Mouse (Mus musculus): ENCODE results near the gene Spint2. TPM values are rescaled to one million over a fixed set of nuclear protein-coding genes. Genes with fewer than 3 reads are reported as not detected.

The Spint2 gene
- total and polyA plus RNA-seq, 3 experiments, result 4.1 to 29.1 TPM; not detected in 1

GRCm38 (mm10) chr7:29314844-29315628 is 33.3 kb upstream of the Spint2 start:
- peaks cover 2 to 19% of the 10 kb centered on the region in 2 experiments; a peak in 2 of 4 replicates for H3K4me1 ChIP-seq (ENCODE audit: control insufficient read depth in 1 of 2, insufficient read depth in 2 of 2)
- H3K27ac ChIP-seq (ENCODE audit: insufficient read depth, low read depth), result no peak overlapping the region
- no peak overlapping the region for H3K4me2 ChIP-seq (ENCODE audit: insufficient read depth, low read depth, poor library complexity, severe bottlenecking)
- in situ Hi-C loops (cut with MboI; ENCODE audit: low pct_ligation_motif_present, low pct_unique_long_range_greater_than_20kb, low sequenced_read_pairs), result no loop called here
- no peak for TF ChIP-seq CTCF (conservative IDR thresholded peaks at IDR 0.05 in 1 of 2, IDR thresholded peaks at IDR 0.05 in 1 of 2; ENCODE audit: low read depth in 2 of 2, low read length in 2 of 2)
- no peak for TF ChIP-seq GABPA (IDR thresholded peaks at IDR 0.05; ENCODE audit: insufficient replicate concordance, low read depth, low read length)
- no peak for TF ChIP-seq MAZ (IDR thresholded peaks at IDR 0.05; ENCODE audit: low read depth, low read length)
- TF ChIP-seq PAX5 (IDR thresholded peaks at IDR 0.05; ENCODE audit: low read length), result no peak
- TF ChIP-seq ELF1 (IDR thresholded peaks at IDR 0.05; ENCODE audit: low read depth, low read length), result no peak
- no peak for TF ChIP-seq KAT2A (IDR thresholded peaks at IDR 0.05; ENCODE audit: insufficient replicate concordance, low read length)
- no peak for TF ChIP-seq ZMIZ1 (IDR thresholded peaks at IDR 0.05; ENCODE audit: low read depth, low read length)
- TF ChIP-seq ZC3H11A (IDR thresholded peaks at IDR 0.05; ENCODE audit: low read depth, low read length), result no peak
- TF ChIP-seq MXI1 (IDR thresholded peaks at IDR 0.05; ENCODE audit: low read depth, low read length), result no peak
- TF ChIP-seq SMC3 (IDR thresholded peaks at IDR 0.05; ENCODE audit: low read depth, low read length), result no peak
- TF ChIP-seq E2F4 (IDR thresholded peaks at IDR 0.05; ENCODE audit: insufficient replicate concordance, low read depth, low read length), result no peak
- TF ChIP-seq SIN3A (IDR thresholded peaks at IDR 0.05; ENCODE audit: low read length), result no peak
- no peak for TF ChIP-seq RCOR1 (conservative IDR thresholded peaks at IDR 0.05; ENCODE audit: low read depth, low read length)
- dilution Hi-C loops (cut with MboI; ENCODE audit: extremely low pct_ligation_motif_present, extremely low pct_unique_long_range_greater_than_20kb, low sequenced_read_pairs), result no loop called here
- H3K4me3 ChIP-seq (replicated peaks in 1 of 3; ENCODE audit: low read depth in 2 of 3, low read length in 2 of 3, poor library complexity in 1 of 3), result no peak overlapping the region
- no peak for DNase-seq (ENCODE audit: extremely low read depth)
- H3K36me3 ChIP-seq (replicated peaks in 1 of 2; ENCODE audit: control insufficient read depth in 1 of 2, insufficient read depth in 1 of 2, low read length in 1 of 2), result no peaks in the 10 kb centered on the region
- no peaks in the 10 kb centered on the region for H3K9me3 ChIP-seq (replicated peaks; ENCODE audit: low read length)
- peaks cover 34% of the 10 kb centered on the region for H3K27me3 ChIP-seq (replicated peaks)
- H3K79me2 ChIP-seq (replicated peaks; ENCODE audit: control insufficient read depth, extremely low read depth, insufficient read depth, poor library complexity, severe bottlenecking), result no peaks in the 10 kb centered on the region
- H3K9ac ChIP-seq (ENCODE audit: insufficient read depth, low read depth), result no peak overlapping the region

- Histone ChIP-seq H3K4me3 (replicated peaks in 1 of 3; ENCODE audit: low read depth in 2 of 3, low read length in 2 of 3, poor library complexity in 1 of 3) (no peak overlapping the region), H3K4me2 (ENCODE audit: insufficient read depth, low read depth, poor library complexity, severe bottlenecking) (no peak overlapping the region), H3K27me3 (replicated peaks) (peaks cover 47% of the 10 kb centered on the region), H3K4me1 (ENCODE audit: control insufficient read depth in 1 of 2, insufficient read depth in 2 of 2) (peaks cover 2 to 19% of the 10 kb centered on the region in 2 experiments; a peak in 3 of 4 replicates), H3K36me3 (replicated peaks in 1 of 2; ENCODE audit: control insufficient read depth in 1 of 2, insufficient read depth in 1 of 2, low read length in 1 of 2) (no peaks in the 10 kb centered on the region), H3K27ac (ENCODE audit: insufficient read depth, low read depth) (no peak overlapping the region), H3K9me3 (replicated peaks; ENCODE audit: low read length) (no peaks in the 10 kb centered on the region), H3K79me2 (replicated peaks; ENCODE audit: control insufficient read depth, extremely low read depth, insufficient read depth, poor library complexity, severe bottlenecking) (no peaks in the 10 kb centered on the region), H3K9ac (ENCODE audit: insufficient read depth, low read depth) (no peak overlapping the region)
- dilution Hi-C loops (cut with MboI; ENCODE audit: extremely low pct_ligation_motif_present, extremely low pct_unique_long_range_greater_than_20kb, low sequenced_read_pairs) (no loop called here), in situ Hi-C loops (cut with MboI; ENCODE audit: low pct_ligation_motif_present, low pct_unique_long_range_greater_than_20kb, low sequenced_read_pairs) (no loop called here)
- TF ChIP-seq MAFK (IDR thresholded peaks at IDR 0.05; ENCODE audit: insufficient replicate concordance, low read length), result no peak
- TF ChIP-seq RAD21 (IDR thresholded peaks at IDR 0.05; ENCODE audit: low read depth, low read length), result no peak
- no peak for TF ChIP-seq ELF1 (IDR thresholded peaks at IDR 0.05; ENCODE audit: low read depth, low read length)
- no peak for TF ChIP-seq TCF12 (IDR thresholded peaks at IDR 0.05; ENCODE audit: low read depth, low read length)
- TF ChIP-seq E2F4 (IDR thresholded peaks at IDR 0.05; ENCODE audit: insufficient replicate concordance, low read depth, low read length), result no peak
- no peak for TF ChIP-seq POLR2A (IDR thresholded peaks at IDR 0.05; ENCODE audit: low read depth, low read length)
- TF ChIP-seq UBTF (IDR thresholded peaks at IDR 0.05; ENCODE audit: low read depth, low read length), result no peak
- TF ChIP-seq MEF2A (IDR thresholded peaks at IDR 0.05; ENCODE audit: borderline replicate concordance, low read depth, low read length), result no peak
- no peak for TF ChIP-seq SIN3A (IDR thresholded peaks at IDR 0.05; ENCODE audit: low read length)
- no peak for DNase-seq (ENCODE audit: extremely low read depth)
Measured at GRCm38 (mm10) chr7:29313572-29314261, 32.0 kb upstream of the Spint2 start.
